Mouse (Mus musculus): Measurements from ENCODE around the gene Snx27.

- no peak for TF ChIP-seq POLR2A (IDR thresholded peaks at IDR 0.05; ENCODE audit: insufficient read length, low read depth)
- TF ChIP-seq E2F4 (IDR thresholded peaks at IDR 0.05; ENCODE audit: insufficient read depth), result no peak
- TF ChIP-seq TCF12 (IDR thresholded peaks at IDR 0.05; ENCODE audit: insufficient read depth, poor library complexity, severe bottlenecking), result no peak
- TF ChIP-seq MYOG (IDR thresholded peaks at IDR 0.05; ENCODE audit: control insufficient read depth in 1 of 3, insufficient read depth in 1 of 3, insufficient read length in 2 of 3, low read depth in 2 of 3), result no peak
- TF ChIP-seq POLR2AphosphoS2 (IDR thresholded peaks at IDR 0.05; ENCODE audit: insufficient read length, low read depth), result no peak
- no peak for TF ChIP-seq MYOD1 (IDR thresholded peaks at IDR 0.05; ENCODE audit: control insufficient read depth in 1 of 3, insufficient read length in 2 of 3, low read depth in 2 of 3)
- no peak for TF ChIP-seq MAX (IDR thresholded peaks at IDR 0.05; ENCODE audit: low read depth)
- no peak for TF ChIP-seq USF1 (IDR thresholded peaks at IDR 0.05; ENCODE audit: low read depth)
- no peak for TF ChIP-seq CEBPB (IDR thresholded peaks at IDR 0.05; ENCODE audit: insufficient read depth, poor library complexity, severe bottlenecking)
These were observed 39.4 kb upstream of the Snx27 start for GRCm38 (mm10) chr3:94621740-94622507.
